Mouse (Mus musculus) forebrain, embryonic 11.5 days (tissue): ENCODE measurements around the gene Reep3. TPM values are rescaled to one million over a fixed set of nuclear protein-coding genes. Genes with fewer than 3 reads are reported as not detected.

Experiments
- ATAC-seq: fragments of 200-750 bp; cut with Nextera tagmentation; replicated peaks from 2 replicates; pipeline ENCODE4 v1.8.0; 2017; ENCODE audit warnings: moderate TSS enrichment; ENCODE audit not compliant: low FRiP score
- DNase-seq: peaks from one replicate; pipeline ENCODE4 v3.0.0-alpha.2; 2017; ENCODE audit warnings: low spot score
- H3K27ac ChIP-seq: fragments of 300-500 bp; sonication (generic); 2 replicates; pipeline ENCODE4 v1.5.1; 2014; ENCODE audit warnings: low read depth, low read length
- H3K27me3 ChIP-seq: fragments of 300-500 bp; sonication (generic); 2 replicates; pipeline ENCODE4 v1.6.1; 2014; ENCODE audit warnings: mild to moderate bottlenecking, low read length, mixed read lengths; ENCODE audit not compliant: control insufficient read depth, insufficient read depth
- H3K36me3 ChIP-seq: fragments of 300-500 bp; sonication (generic); 2 replicates; pipeline ENCODE4 v1.6.1; 2014; ENCODE audit warnings: mild to moderate bottlenecking, low read length, moderate library complexity, mixed read lengths; ENCODE audit not compliant: control insufficient read depth, insufficient read depth
- H3K4me1 ChIP-seq: fragments of 300-500 bp; sonication (generic); replicated peaks from 2 replicates; pipeline ENCODE4 v1.6.1; 2014; ENCODE audit warnings: low read length, mixed read lengths; ENCODE audit not compliant: control insufficient read depth, insufficient read depth
- H3K4me2 ChIP-seq: fragments of 300-500 bp; sonication (generic); 2 replicates; pipeline ENCODE4 v1.6.1; 2014; ENCODE audit warnings: low read depth, mild to moderate bottlenecking, low read length, moderate library complexity, mixed read lengths; ENCODE audit not compliant: severe bottlenecking
- H3K4me3 ChIP-seq: fragments of 300-500 bp; sonication (generic); 2 replicates; pipeline ENCODE4 v1.5.1; 2014; ENCODE audit warnings: low read depth, low read length
- H3K9ac ChIP-seq: fragments of 300-500 bp; sonication (generic); 2 replicates; pipeline ENCODE4 v1.6.1; 2014; ENCODE audit warnings: low read length
- H3K9me3 ChIP-seq: fragments of 300-500 bp; sonication (generic); 2 replicates; pipeline ENCODE4 v1.6.1; 2016; ENCODE audit warnings: low read length, mixed read lengths; ENCODE audit not compliant: control insufficient read depth
- WGBS: fragments of 180-500 bp; shearing (Covaris S2); extraction: QIAGEN DNeasy Blood & Tissue Kit; methylation state at CpG from one replicate; pipeline ENCODE4 v1.1.7; 2014; 5-methylcytosine and 5-hydroxymethylcytosine counted together
- polyA plus RNA-seq: library from polyadenylated mRNA; unstranded; fragments of >200 nt; fragmentation: Nextera tagmentation; extraction: Ambion mirVana; gene quantifications from 2 replicates; pipeline ENCODE4 v1.2.1, GENCODE M21; 2014

Reep3 gene
- polyA plus RNA-seq, 1 experiment from 2014 or later = 44.6 TPM

DNA sequence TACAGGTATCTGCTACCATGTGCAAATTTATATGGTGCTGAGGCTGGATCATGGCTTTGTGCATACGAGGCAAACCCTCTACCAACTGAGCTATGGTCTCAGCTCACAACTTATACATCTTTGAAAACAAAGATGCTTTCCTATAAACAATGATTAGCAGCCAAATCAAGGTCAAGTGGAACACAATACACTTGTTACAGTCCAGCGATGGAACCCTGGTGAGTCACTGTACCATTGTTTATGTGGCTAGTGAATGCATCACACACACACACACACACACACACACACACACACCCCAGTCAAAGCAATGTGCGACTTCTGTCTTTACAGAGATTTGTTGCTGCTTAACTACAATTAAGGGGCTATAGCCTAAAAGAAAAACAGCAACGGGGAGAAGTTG, 25.4 kb downstream of the Reep3 start:
- 87% methylated on average over 4 of the region's 4 CpGs for WGBS
- Histone ChIP-seq H3K4me3 (no peak overlapping the region), H3K9me3 (no peaks in the 10 kb centered on the region; the same call in 1 of the 2 replicates), H3K27ac (no peak overlapping the region), H3K9ac (no peak overlapping the region), H3K36me3 (no peaks in the 10 kb centered on the region), H3K4me1 (no peaks in the 10 kb centered on the region), H3K27me3 (no peaks in the 10 kb centered on the region), H3K4me2 (no peak overlapping the region)
- DNase-seq (no peak), ATAC-seq (no peak)

DNA sequence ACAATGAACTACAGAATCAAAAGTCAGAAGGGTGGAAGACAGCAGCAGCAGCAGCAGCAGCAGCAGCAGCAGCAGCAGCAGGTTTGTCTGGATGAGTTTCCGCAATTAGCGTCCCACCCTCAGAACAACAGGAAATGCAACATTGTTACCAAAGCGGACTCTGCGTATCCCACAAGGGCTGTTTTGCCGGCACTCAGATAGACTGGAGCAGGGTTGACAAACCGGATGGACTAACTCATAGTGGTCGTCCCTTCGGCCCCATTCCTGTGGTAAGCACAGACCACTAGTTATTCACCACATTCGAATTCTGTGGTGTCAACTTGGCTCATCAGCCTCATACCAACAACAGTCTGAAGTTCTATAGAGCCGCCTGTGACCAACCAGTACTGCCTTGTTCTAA, 27.7 kb downstream of the Reep3 start:
- no peaks in the 10 kb centered on the region for H3K36me3 ChIP-seq
- H3K4me3 ChIP-seq = no peak overlapping the region
- H3K27ac ChIP-seq = no peak overlapping the region
- DNase-seq (no peak), ATAC-seq (no peak)
- H3K27me3 ChIP-seq = no peaks in the 10 kb centered on the region
- H3K9me3 ChIP-seq = no peaks in the 10 kb centered on the region; the same call in 1 of the 2 replicates
- WGBS = 90% methylated on average over 10 of the region's 10 CpGs
- no peaks in the 10 kb centered on the region for H3K4me1 ChIP-seq
- no peak overlapping the region for H3K9ac ChIP-seq
- no peak overlapping the region for H3K4me2 ChIP-seq

DNA sequence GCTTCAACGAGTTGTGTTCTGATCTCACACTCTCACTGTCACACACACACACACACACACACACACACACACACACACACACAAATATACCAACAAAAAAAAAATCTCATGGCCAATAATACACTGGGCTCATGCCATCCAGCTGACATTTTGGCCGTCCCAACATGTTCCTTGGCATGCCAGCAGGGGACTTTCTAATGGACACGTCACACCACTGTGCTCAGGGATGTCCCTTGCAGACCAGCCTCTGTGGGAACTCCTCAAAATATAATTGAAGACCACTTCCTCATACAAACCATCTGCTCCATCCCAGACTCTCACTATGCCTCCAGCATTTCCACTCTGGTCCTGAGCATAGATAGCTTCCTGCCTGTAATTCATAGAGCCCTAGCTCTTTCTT, 30.3 kb downstream of the Reep3 start:
- Histone ChIP-seq H3K9me3 (no peaks in the 10 kb centered on the region), H3K9ac (no peak overlapping the region), H3K4me1 (peaks cover 3% of the 10 kb centered on the region; the same call in 1 of the 2 replicates), H3K27me3 (no peaks in the 10 kb centered on the region), H3K27ac (no peak overlapping the region), H3K4me2 (no peak overlapping the region), H3K36me3 (no peaks in the 10 kb centered on the region), H3K4me3 (no peak overlapping the region)
- DNase-seq = no peak
- 65% methylated on average over 3 of the region's 3 CpGs for WGBS
- ATAC-seq = no peak

DNA sequence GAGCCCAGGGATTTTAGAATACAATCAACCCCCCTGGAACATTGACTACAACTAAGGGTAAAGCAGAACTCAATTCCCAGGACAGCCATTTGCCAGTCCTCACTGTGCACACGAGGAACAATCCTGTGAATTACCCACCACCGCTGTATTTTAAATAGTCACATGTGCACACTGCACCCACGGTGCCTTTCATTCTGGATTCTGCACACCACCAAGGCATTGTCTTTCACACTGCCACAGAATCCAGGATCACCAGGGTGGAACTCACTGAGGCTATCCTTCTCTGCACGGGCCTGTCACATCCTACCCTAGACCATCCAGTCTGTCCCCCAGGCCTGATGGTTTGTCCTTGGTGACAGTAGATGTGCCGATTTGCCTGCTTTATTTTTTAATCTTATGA, 30.8 kb downstream of the Reep3 start:
- Histone ChIP-seq H3K9me3 (no peaks in the 10 kb centered on the region), H3K27me3 (no peaks in the 10 kb centered on the region), H3K4me2 (no peak overlapping the region), H3K36me3 (no peaks in the 10 kb centered on the region), H3K27ac (no peak overlapping the region), H3K9ac (no peak overlapping the region), H3K4me3 (no peak overlapping the region), H3K4me1 (peaks cover 3% of the 10 kb centered on the region; the same call in 1 of the 2 replicates)
- WGBS = 64% methylated on average over 5 of the region's 5 CpGs
- ATAC-seq = no peak; the same call in 1 of the 2 replicates
- DNase-seq = no peak

DNA sequence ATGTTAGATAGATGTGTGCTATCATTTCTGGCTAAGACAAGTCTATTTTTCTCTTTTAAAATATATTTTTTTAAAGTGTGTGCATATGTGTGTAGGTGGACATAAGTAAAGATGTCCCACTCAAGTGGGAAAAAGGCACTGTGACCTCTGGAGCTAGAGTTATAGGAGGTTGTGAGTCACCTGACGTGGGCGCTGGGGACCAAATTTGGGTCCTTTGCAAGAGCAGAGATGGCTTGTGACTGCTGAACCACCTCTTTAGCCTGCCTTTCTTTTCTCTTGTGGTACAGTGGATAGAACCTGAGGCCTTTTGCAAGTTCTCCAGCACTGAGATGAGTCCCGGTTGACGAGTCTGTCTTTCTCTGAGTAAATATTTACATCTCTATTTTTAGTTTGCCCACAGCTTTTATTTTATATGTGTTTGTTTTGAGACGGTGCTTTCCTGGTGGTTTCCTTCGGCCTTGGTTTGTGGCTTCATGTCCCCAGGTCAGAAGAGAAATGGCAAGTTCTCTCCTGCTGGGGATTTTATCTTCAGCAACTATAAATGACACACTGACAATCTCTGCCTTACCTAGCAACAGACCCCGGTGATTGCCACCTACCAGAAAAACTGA, 31.4 kb downstream of the Reep3 start:
- Histone ChIP-seq H3K36me3 (no peaks in the 10 kb centered on the region), H3K4me2 (no peak overlapping the region), H3K4me1 (peaks cover 3% of the 10 kb centered on the region; the same call in 1 of the 2 replicates), H3K9ac (no peak overlapping the region), H3K9me3 (no peaks in the 10 kb centered on the region), H3K4me3 (no peak overlapping the region), H3K27me3 (no peaks in the 10 kb centered on the region), H3K27ac (no peak overlapping the region)
- 88% methylated on average over 7 of the region's 7 CpGs for WGBS
- no peak for ATAC-seq
- no peak for DNase-seq

DNA sequence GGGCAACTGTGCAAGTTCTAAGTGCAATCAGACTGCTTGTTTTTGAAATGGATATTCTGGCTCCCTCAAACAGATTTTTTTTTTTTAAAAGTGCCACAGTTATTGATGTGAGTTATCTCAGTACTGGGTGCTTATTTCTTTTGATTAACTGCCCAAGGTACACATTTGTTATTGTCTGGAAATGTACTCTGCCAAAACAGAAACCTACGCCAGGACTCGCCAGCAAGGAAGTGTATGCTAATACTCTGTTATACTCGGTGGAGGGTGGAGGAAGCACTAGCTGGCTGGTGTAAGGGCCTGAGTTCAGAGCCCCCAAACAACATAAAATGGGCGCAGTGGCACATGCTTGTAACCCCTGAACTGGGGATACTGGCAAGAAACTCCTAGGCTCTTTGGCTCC, 34.9 kb downstream of the Reep3 start:
- H3K9me3 ChIP-seq = no peaks in the 10 kb centered on the region
- H3K4me1 ChIP-seq = peaks cover 3% of the 10 kb centered on the region; the same call in 1 of the 2 replicates
- H3K4me2 ChIP-seq = no peak overlapping the region
- no peaks in the 10 kb centered on the region for H3K27me3 ChIP-seq
- no peak overlapping the region for H3K27ac ChIP-seq
- no peak overlapping the region for H3K4me3 ChIP-seq
- ATAC-seq (no peak), DNase-seq (no peak)
- WGBS = 70% methylated on average over 4 of the region's 4 CpGs
- no peaks in the 10 kb centered on the region for H3K36me3 ChIP-seq
- H3K9ac ChIP-seq = no peak overlapping the region

DNA sequence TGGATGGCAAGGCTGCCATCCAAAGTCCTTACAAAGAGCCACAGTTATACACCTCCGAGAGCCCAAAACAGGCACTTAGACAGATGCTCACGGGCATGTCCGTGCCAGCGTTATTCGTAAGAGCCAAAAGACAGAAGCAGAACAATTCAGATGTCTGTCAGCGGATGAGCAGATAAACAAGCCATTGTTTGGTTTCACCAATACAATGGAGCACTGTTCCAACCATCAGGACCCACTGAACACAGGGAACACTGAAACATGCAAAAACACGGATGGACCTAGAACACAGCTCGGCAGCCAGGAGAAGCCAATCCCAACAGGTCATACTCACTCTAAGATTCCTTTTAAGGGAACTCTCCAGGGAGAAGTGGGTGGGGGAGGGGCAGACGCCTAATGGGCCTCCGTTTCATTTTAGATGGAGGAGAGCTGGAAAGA, 35.4 kb downstream of the Reep3 start:
- no peak overlapping the region for H3K9ac ChIP-seq
- no peak overlapping the region for H3K27ac ChIP-seq
- no peaks in the 10 kb centered on the region for H3K36me3 ChIP-seq
- ATAC-seq = 0 out of 2 replicates have a peak, but pooled peaks have one; percentile 4
- no peak overlapping the region for H3K4me3 ChIP-seq
- DNase-seq = no peak
- H3K27me3 ChIP-seq = no peaks in the 10 kb centered on the region
- peaks cover 3% of the 10 kb centered on the region; the same call in 1 of the 2 replicates for H3K4me1 ChIP-seq
- no peak overlapping the region for H3K4me2 ChIP-seq
- no peaks in the 10 kb centered on the region for H3K9me3 ChIP-seq
- WGBS = 43% methylated on average over 10 of the region's 10 CpGs

DNA sequence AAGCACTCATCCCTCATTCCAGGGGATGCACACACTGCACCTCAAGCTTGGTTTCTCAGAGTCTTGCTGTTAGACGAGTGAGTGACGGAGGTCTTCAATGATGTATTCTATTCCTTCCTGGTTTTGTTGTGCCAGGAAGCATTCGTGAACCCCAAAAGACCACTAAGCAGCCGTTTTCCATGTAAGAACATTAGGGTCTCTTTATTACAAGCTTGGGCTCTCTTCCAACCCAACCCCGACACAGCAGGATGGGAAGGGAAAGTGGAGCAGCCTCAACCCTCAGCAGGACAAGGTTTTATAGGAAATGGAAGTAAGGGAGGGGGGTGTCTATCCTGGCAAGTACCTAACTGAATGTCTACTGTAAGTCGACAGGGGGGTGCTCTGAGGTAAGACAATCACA, 38.0 kb downstream of the Reep3 start:
- Histone ChIP-seq H3K27me3 (no peaks in the 10 kb centered on the region), H3K9me3 (no peaks in the 10 kb centered on the region), H3K9ac (no peak overlapping the region), H3K27ac (no peak overlapping the region), H3K4me1 (peaks cover 3% of the 10 kb centered on the region; the same call in 1 of the 2 replicates), H3K4me2 (no peak overlapping the region), H3K36me3 (no peaks in the 10 kb centered on the region), H3K4me3 (no peak overlapping the region)
- ATAC-seq (no peak), DNase-seq (no peak)
- WGBS = 88% methylated on average over 6 of the region's 6 CpGs

DNA sequence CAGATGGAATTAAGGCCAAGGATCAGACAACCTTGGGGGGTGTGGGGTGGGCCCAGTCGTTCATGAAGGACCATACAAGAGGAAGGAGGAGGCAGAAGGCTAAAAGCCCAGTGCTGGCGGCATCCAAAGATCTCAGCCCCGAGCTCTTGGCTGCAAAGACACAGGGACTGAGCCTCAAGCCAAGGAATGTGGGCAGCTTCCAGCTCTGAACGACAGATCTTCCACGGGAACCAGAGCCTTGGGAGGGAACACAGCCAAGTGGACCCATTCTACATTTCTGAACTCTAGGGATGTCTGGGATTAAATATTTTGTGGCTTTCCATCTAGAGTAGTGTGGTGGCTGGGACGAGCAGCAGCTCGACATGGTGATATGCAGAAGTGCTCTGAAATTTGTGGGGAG, 38.4 kb downstream of the Reep3 start:
- 84% methylated on average over 7 of the region's 7 CpGs for whole genome bisulfite sequencing

More for the DNA sequence above, 38.4 kb downstream of the Reep3 start:
- H3K9ac ChIP-seq = no peak overlapping the region
- no peak overlapping the region for H3K4me3 ChIP-seq
- no peaks in the 10 kb centered on the region for H3K36me3 ChIP-seq
- H3K9me3 ChIP-seq = no peaks in the 10 kb centered on the region
- H3K27me3 ChIP-seq = no peaks in the 10 kb centered on the region
- DNase-seq (no peak), ATAC-seq (no peak)
- H3K27ac ChIP-seq = no peak overlapping the region
- H3K4me1 ChIP-seq = peaks cover 6% of the 10 kb centered on the region
- no peak overlapping the region for H3K4me2 ChIP-seq
